Mouse (Mus musculus) liver, postnatal 0 days (tissue): ENCODE results near the gene Fam166a.

Experiments used
- CTCF ChIP-seq: sonication (generic); IDR thresholded peaks from 2 replicates; pipeline ENCODE4 v1.5.1; 2016; ENCODE audit warnings: antibody characterized with exemption, low read depth
- EP300 ChIP-seq: IDR thresholded peaks from 2 replicates; pipeline ENCODE4 v1.6.1; 2016; ENCODE audit warnings: antibody characterized with exemption, low read depth, mild to moderate bottlenecking

DNA sequence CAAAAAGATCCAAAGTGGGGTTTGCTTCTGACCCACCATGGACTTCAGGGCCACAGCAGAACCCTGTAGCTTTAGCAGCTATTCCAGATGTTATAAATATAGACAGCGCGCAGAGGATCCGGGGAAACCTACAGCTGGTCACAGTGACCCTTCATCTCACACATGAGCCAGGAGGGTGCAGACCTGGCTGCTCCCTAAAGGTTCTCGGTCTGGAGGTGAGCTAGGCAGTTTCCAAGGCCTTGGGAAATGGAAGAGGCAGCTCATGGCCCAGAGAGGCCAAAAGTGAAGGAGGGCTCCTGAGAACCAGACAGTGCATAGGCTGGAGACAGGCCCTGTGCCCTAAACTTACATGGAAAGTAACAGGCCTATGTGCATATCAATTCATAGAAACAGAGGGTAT, 44.7 kb upstream of the Fam166a start:
- no peak for TF ChIP-seq CTCF
- no peak for TF ChIP-seq EP300
